Mouse (Mus musculus): ENCODE data around the gene Dusp3. TPM values are rescaled to one million over a fixed set of nuclear protein-coding genes. Genes with fewer than 3 reads are reported as not detected.

Dusp3 gene
- 15.4 and 16.0 TPM in 2 replicates for polyA plus RNA-seq (2015; fragmentation: Nextera tagmentation; extraction: Ambion mirVana)

DNA sequence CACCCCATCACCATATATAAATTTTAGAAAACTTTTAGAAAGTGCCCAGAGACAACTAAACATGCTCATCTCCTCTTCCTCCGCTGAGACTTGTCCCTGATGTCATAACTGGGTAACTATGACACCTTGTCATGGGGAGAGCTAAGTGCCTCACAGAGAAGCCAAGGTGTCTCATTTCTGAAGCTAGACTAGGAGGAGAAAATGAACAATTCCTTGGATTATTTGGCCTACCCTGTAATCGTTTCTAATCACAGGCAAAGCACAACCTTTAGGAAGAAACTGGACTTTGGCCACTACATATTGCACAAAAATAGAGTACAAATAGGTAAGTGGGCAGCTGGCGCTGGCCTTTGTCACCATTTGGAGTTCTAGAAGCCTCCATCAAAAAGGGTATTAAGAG lies at the start of gene Dusp3:
Dusp3 (minus strand) TSS at position 101 of the 400 bp plus-strand sequence.
- Histone ChIP-seq H3K9me3 (no peaks in the 10 kb centered on the region), H3K9ac (no peak within 1 kb of the TSS), H3K4me2 (no peak within 1 kb of the TSS), H3K27ac (no peak within 1 kb of the TSS), H3K4me3 (no peak within 1 kb of the TSS), H3K4me1 (replicated peaks) (peaks cover 29% of the 10 kb centered on the region), H3K27me3 (peaks cover 7% of the 10 kb centered on the region), H3K36me3 (no peaks in the 10 kb centered on the region)
- 85% methylated on average over 3 of the region's 3 CpGs for WGBS
- no peak for ATAC-seq (ENCODE audit: low FRiP score)

DNA sequence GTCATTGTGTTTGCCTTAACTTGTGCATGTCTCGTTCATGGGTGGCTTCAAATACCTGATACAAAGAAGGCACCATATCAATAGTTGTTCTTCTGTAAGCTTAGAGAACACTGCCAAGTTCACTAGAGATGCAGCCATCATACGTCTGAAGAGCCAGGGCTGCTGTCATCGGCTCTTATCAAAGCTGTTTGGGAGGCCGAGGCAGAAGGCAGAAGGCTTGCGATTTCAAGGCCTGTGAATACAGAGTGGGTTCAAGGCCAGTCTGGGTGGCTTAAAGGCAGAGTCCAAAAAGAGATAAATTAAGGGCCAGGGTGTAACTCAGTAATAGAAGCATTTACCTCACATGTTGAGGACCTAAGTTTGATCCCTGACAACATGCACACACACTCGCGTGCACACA lies 49.5 kb upstream of the Dusp3 start:
- Histone ChIP-seq H3K36me3 (no peaks in the 10 kb centered on the region), H3K4me2 (no peak overlapping the region), H3K27ac (no peak overlapping the region), H3K9me3 (no peaks in the 10 kb centered on the region), H3K4me1 (replicated peaks) (peaks cover 6% of the 10 kb centered on the region; the same call in 1 of the 2 replicates), H3K27me3 (0 out of 2 replicates have a peak, but pooled peaks cover 4% of the 10 kb centered on the region), H3K4me3 (no peak overlapping the region), H3K9ac (no peak overlapping the region)
- no peak for ATAC-seq (ENCODE audit: low FRiP score)
- whole genome bisulfite sequencing = 88% methylated on average over 7 of the region's 7 CpGs

DNA sequence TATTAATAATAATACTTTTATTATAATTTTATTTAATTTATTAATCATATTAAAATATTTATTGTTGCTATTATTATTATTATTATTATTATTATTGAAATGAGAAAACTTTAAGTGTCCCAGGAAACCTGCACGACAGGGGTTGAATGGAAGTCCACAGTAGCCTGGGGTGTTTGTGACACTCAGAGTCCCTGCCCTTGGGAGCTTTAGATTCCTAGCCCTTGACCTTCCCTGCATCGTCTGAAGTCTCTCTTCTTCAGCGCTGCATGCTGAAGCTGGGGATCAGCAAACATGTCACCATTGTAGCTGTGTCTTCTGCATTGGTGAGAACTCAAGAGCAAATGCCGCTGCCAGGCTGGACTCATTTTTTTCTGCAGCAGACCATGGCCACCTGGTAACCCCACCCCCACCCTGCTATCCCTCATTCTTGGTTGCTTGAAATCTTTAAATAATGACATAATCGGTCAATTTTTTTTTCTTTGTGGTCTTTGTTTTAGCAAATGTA lies 48.7 kb upstream of the Dusp3 start:
- peaks cover 6% of the 10 kb centered on the region; the same call in 1 of the 2 replicates for H3K4me1 ChIP-seq (replicated peaks)
- H3K9me3 ChIP-seq = no peaks in the 10 kb centered on the region
- H3K27ac ChIP-seq = no peak overlapping the region
- 67% methylated on average over 5 of the region's 5 CpGs for WGBS
- H3K9ac ChIP-seq = no peak overlapping the region
- H3K4me3 ChIP-seq = no peak overlapping the region
- no peaks in the 10 kb centered on the region for H3K36me3 ChIP-seq
- H3K4me2 ChIP-seq = no peak overlapping the region
- no peak for ATAC-seq (ENCODE audit: low FRiP score)
- 0 out of 2 replicates have a peak, but pooled peaks cover 4% of the 10 kb centered on the region for H3K27me3 ChIP-seq

DNA sequence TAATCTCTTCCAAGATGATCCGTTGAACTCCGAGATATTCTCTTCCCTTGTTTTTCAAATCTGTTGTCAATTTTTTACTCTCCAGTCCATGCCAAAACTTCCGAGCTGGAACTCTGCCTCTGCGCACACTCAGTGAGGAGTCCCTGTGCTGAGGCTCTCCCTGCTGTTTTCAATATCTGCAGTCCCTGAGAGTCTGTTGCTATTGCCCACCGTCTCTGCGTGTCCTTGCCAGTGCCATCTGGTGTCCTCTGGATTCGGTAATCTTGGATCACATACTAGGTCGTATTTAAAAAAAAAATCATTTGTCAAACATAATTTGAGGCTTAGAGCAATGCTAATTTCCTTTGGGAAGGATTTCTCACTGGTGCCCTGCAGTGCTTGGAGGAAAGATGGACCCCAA lies 48.1 kb upstream of the Dusp3 start:
- WGBS = 56% methylated on average over 8 of the region's 8 CpGs
- Histone ChIP-seq H3K27me3 (0 out of 2 replicates have a peak, but pooled peaks cover 4% of the 10 kb centered on the region), H3K9ac (no peak overlapping the region), H3K4me1 (replicated peaks) (peaks cover 13% of the 10 kb centered on the region), H3K27ac (no peak overlapping the region), H3K9me3 (no peaks in the 10 kb centered on the region), H3K4me2 (no peak overlapping the region), H3K36me3 (no peaks in the 10 kb centered on the region), H3K4me3 (no peak overlapping the region)
- no peak for ATAC-seq (ENCODE audit: low FRiP score)

DNA sequence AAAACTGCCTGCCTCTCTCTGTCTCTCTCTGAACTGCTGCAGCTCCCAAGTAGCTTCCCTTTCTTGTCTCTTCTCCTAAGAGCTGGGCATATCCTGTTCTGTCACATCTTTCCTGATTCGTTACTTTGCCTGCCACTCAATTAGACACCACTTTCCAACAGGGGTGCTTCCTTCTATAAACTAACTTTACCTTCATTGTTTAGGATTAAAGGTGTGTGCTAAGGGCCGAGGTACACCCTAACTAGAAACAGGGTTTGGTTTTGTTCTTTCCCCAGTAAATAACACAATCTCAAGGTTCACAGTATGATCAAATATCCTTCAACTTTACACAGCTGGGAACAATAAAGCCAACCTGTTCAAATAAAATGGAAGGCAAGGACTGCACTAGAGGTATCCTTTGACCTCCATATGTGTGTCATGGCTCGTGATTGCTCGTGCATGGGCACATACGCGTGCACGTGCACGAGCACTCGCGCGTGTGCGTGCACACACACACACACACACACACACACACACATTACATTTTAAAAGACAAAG lies 46.3 kb upstream of the Dusp3 start:
- Histone ChIP-seq H3K27me3 (no peaks in the 10 kb centered on the region), H3K9ac (no peak overlapping the region), H3K4me3 (no peak overlapping the region), H3K36me3 (no peaks in the 10 kb centered on the region), H3K27ac (no peak overlapping the region), H3K9me3 (no peaks in the 10 kb centered on the region), H3K4me1 (replicated peaks) (peaks cover 17% of the 10 kb centered on the region), H3K4me2 (no peak overlapping the region)
- no peak for ATAC-seq (ENCODE audit: low FRiP score)
- WGBS = 93% methylated on average over 12 of the region's 12 CpGs

DNA sequence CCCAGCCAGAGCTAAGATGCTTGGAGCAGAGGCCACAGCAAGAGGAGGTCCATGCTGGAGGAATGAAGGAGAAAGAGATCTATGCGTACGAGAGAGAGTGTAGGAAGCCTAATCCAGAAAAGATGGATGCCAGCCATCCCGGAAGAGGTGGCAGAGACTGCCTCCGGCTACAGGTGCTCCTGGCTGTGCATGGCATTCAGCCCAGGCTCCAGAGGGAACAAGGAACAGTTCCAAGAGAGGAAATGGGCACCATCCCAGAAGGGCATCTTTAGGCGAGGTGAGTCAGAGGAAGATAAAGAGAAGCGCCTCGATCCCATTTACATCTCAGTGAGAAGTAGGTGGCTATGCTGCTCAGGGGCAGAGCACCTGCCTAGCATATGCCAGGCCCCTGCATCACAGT lies 44.3 kb upstream of the Dusp3 start:
- no peak for ATAC-seq (ENCODE audit: low FRiP score)
- Histone ChIP-seq H3K27me3 (no peaks in the 10 kb centered on the region), H3K27ac (no peak overlapping the region), H3K4me1 (replicated peaks) (peaks cover 29% of the 10 kb centered on the region), H3K9me3 (no peaks in the 10 kb centered on the region), H3K4me2 (no peak overlapping the region), H3K36me3 (no peaks in the 10 kb centered on the region), H3K4me3 (no peak overlapping the region), H3K9ac (no peak overlapping the region)
- 74% methylated on average over 7 of the region's 7 CpGs for WGBS

DNA sequence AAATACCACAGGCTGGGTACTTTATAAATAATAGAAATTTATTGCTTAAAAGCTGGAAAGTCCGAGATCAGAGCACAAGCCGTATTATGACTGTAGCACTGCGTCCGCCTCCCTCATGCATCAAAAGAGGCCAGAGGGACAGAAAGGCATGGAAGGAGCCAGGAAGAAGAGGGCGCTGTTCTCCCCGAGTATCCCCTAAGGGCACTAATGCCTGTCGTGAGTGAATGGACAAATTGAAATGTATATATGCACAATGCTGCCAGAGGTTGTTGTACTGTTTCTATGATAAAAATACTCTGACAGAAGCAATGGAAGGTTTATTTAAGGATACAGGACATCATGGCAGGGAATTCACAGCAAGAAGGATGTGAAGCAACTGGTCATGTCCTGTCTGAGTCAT lies 43.2 kb upstream of the Dusp3 start:
- Histone ChIP-seq H3K4me2 (no peak overlapping the region), H3K4me1 (replicated peaks) (peaks cover 38% of the 10 kb centered on the region), H3K27ac (no peak overlapping the region), H3K36me3 (no peaks in the 10 kb centered on the region), H3K27me3 (no peaks in the 10 kb centered on the region), H3K4me3 (no peak overlapping the region), H3K9ac (no peak overlapping the region), H3K9me3 (no peaks in the 10 kb centered on the region)
- WGBS = 22% methylated on average over 7 of the region's 7 CpGs
- no peak for ATAC-seq (ENCODE audit: low FRiP score)

DNA sequence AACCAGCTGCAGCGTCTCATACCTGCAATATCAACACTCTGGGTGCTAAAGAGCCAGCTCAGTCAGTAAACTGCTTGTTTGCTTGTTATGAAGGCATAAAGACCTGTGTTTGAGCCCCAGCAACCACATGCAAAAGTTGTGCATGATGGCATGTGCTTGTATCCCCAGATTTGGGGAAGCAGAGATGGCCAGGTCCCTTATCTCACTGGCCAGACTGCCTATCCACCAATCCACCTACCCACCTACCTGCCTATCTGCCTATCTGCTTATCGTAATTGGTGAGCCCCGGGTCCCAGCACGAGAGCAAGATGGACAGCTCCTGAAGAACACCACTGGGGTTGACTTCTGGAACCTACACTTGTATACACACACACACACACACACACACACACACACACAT lies 42.5 kb upstream of the Dusp3 start:
- Histone ChIP-seq H3K27me3 (no peaks in the 10 kb centered on the region), H3K36me3 (no peaks in the 10 kb centered on the region), H3K4me2 (no peak overlapping the region), H3K4me1 (replicated peaks) (peaks cover 42% of the 10 kb centered on the region), H3K9me3 (no peaks in the 10 kb centered on the region), H3K27ac (no peak overlapping the region), H3K4me3 (no peak overlapping the region), H3K9ac (no peak overlapping the region)
- 86% methylated on average over 4 of the region's 4 CpGs for WGBS
- no peak for ATAC-seq (ENCODE audit: low FRiP score)

DNA sequence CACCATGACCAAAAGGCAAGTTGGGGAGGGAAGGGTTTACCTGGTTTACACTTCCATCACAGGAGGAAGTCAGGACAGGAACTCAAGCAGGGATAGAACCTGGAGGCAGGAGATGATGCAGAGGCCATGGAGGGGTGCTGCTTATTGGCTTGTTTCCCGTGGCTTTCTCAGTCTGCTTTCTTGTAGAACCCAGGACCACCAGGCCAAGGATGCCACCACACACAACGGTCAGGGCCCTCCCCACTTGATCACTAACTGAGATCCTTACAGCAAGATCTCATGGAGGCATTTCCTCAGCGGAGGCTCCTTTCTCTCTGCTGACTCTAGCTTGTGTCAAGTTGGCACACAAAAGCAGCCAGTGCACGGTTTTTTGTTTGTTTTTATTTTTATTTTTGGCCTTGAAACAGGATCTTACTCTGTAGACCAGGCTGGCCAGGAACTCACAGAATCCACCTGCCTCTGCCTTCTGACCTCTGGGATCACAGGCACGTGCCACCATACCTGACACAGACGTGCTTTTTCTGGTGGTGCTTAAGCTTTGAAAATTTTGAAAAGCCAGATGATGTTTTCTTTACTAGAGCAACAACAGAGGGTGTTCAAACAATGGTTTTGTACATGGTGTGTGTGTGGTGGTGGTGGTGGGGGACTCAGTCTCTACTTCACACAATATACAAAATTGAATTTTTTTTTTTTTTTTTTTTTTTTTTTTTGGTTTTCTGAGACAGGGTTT lies 41.4 kb upstream of the Dusp3 start, which contains the start of gene Mpp3:
Mpp3 (minus strand) TSS at position 375 of the 730 bp plus-strand sequence.
- ATAC-seq (ENCODE audit: low FRiP score) = no peak
- Histone ChIP-seq H3K36me3 (peaks cover 4% of the 10 kb centered on the region), H3K9me3 (no peaks in the 10 kb centered on the region), H3K4me1 (replicated peaks) (peaks cover 52% of the 10 kb centered on the region), H3K27me3 (no peaks in the 10 kb centered on the region), H3K9ac (peak within 1 kb of the TSS; percentile 86), H3K4me2 (peak within 1 kb of the TSS; percentile 70), H3K4me3 (peak within 1 kb of the TSS; percentile 65), H3K27ac (peak within 1 kb of the TSS; percentile 94)
- 68% methylated on average over 6 of the region's 6 CpGs for WGBS

DNA sequence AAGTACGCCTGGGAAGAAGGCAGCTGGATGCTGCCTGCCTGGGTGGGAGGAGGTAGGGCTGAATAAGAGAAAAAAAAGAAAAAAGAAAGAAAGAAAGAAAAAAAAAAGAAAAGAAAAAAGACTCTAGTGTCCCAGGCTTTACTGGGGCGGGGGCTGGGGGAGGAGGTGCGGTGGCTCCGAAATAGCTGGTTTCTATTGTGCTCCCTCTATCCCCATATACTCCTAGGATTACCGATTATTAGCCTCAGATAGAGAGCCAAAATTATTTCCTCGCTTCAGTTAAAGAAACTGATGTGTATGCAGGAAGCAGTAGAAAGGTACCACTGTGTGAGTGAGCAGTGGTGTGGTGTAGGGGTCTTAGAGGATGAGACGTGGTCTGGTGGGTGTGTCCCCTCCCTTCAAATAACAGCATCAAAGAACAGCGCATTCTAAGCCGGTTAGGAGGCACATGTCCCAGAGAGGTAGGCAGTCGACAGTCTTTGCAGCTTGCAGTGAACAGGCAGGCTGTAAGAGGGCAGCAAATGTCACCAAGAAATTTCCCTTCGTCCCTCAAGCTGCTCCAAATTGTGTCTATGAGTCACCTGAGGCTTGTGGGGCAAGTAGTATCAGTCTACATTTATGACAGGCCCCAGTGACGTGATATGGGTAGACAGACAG lies 40.7 kb upstream of the Dusp3 start:
- H3K27me3 ChIP-seq = no peaks in the 10 kb centered on the region
- peak overlapping the region; percentile 65 for H3K4me3 ChIP-seq
- H3K36me3 ChIP-seq = peaks cover 9% of the 10 kb centered on the region
- H3K4me2 ChIP-seq = peak overlapping the region; percentile 70
- H3K27ac ChIP-seq = peak overlapping the region; percentile 94
- H3K9me3 ChIP-seq = no peaks in the 10 kb centered on the region
- H3K4me1 ChIP-seq (replicated peaks) = peaks cover 53% of the 10 kb centered on the region
- peak overlapping the region; percentile 86 for H3K9ac ChIP-seq
- 6% methylated on average over 12 of the region's 12 CpGs for WGBS
- 0 out of 2 replicates have a peak, but pooled peaks have one; percentile 11 for ATAC-seq (ENCODE audit: low FRiP score)

DNA sequence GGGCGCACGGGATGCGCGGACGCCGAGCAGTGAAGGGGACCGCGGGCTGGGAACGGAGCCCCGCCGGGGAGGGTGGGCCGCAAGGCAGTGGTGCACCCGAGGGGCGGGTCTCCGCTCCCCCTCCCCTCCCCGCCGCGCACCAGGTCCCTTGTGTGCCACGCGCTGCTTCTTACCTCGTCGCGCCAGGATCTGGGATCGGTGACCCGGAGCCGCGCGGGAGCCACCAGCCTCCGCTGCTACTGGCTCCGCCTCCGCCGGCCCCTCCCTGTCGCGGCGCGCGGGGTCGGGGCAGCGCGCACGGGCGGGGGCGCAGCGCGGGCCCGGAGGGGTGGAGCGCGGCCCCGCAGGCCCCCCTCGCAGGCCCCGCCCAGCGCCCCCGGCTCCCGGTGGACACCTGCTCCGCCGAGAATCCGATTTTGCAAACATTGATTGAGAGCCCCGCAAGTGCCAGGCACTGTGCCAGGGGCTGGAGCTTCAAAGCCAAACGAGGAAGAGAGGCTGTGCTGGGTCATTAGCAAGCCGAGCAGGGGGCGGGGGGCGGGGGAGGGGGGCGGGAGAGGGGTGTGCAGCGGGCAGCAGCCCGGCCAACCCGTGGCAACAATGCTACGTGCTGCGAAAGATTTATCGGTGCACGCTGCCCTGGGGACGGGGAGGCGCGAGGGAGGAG lies 40.0 kb upstream of the Dusp3 start:
- Histone ChIP-seq H3K9ac (peak overlapping the region; percentile 86), H3K27ac (peak overlapping the region; percentile 94), H3K36me3 (peaks cover 16% of the 10 kb centered on the region), H3K27me3 (no peaks in the 10 kb centered on the region), H3K4me1 (replicated peaks) (peaks cover 53% of the 10 kb centered on the region), H3K4me2 (peak overlapping the region; percentile 70), H3K4me3 (peak overlapping the region; percentile 65), H3K9me3 (no peaks in the 10 kb centered on the region)
- under 1% methylated on average over 50 of the region's 73 CpGs for WGBS
- peak; percentile 93 for ATAC-seq (ENCODE audit: low FRiP score)

Measured in hindbrain, embryonic 13.5 days (tissue).